Mouse (Mus musculus): ENCODE measurements around the gene AC124108.1. TPM values are rescaled to one million over a fixed set of nuclear protein-coding genes. Genes with fewer than 3 reads are reported as not detected.

Gene AC124108.1
- polyA plus RNA-seq, 1 experiment from 2014 or later: 0.43 TPM

- H3K27me3 ChIP-seq: peaks cover 78% of the 10 kb centered on the region
- peaks cover 42% of the 10 kb centered on the region for H3K4me1 ChIP-seq
- no peak overlapping the region for H3K27ac ChIP-seq
- H3K4me2 ChIP-seq (replicated peaks): no peak overlapping the region
- no peaks in the 10 kb centered on the region for H3K9me3 ChIP-seq
- no peak for ATAC-seq (ENCODE audit: insufficient number of reproducible peaks, insufficient read depth, low FRiP score, low TSS enrichment)
- no peaks in the 10 kb centered on the region for H3K36me3 ChIP-seq
- 34% methylated on average over 9 of the region's 9 CpGs for WGBS
- no peak overlapping the region for H3K4me3 ChIP-seq
- no peak overlapping the region for H3K9ac ChIP-seq
These were observed 3.8 kb downstream of the AC124108.1 start for GRCm38 (mm10) chr1:132195100-132195499.

GRCm38 (mm10) chr1:132195681-132196080 lies 4.4 kb downstream of the AC124108.1 start:
- 33% methylated on average over 5 of the region's 5 CpGs for WGBS
- Histone ChIP-seq H3K27me3 (peaks cover 75% of the 10 kb centered on the region), H3K27ac (no peak overlapping the region), H3K36me3 (no peaks in the 10 kb centered on the region), H3K9me3 (no peaks in the 10 kb centered on the region), H3K4me2 (replicated peaks) (no peak overlapping the region), H3K4me1 (peaks cover 46% of the 10 kb centered on the region), H3K9ac (no peak overlapping the region), H3K4me3 (no peak overlapping the region)
- ATAC-seq (ENCODE audit: insufficient number of reproducible peaks, insufficient read depth, low FRiP score, low TSS enrichment): no peak

- no peak overlapping the region for H3K4me2 ChIP-seq (replicated peaks)
- no peak overlapping the region for H3K4me3 ChIP-seq
- H3K9ac ChIP-seq: no peak overlapping the region
- H3K4me1 ChIP-seq: peaks cover 45% of the 10 kb centered on the region
- no peaks in the 10 kb centered on the region for H3K36me3 ChIP-seq
- no peak overlapping the region for H3K27ac ChIP-seq
- H3K9me3 ChIP-seq: no peaks in the 10 kb centered on the region
- ATAC-seq (ENCODE audit: insufficient number of reproducible peaks, insufficient read depth, low FRiP score, low TSS enrichment): no peak
- H3K27me3 ChIP-seq: peaks cover 72% of the 10 kb centered on the region
- 23% methylated on average over 7 of the region's 7 CpGs for WGBS
These were observed 5.1 kb downstream of the AC124108.1 start for GRCm38 (mm10) chr1:132196337-132196736.

- no peak for ATAC-seq (ENCODE audit: insufficient number of reproducible peaks, insufficient read depth, low FRiP score, low TSS enrichment)
- H3K9me3 ChIP-seq: no peaks in the 10 kb centered on the region
- H3K36me3 ChIP-seq: no peaks in the 10 kb centered on the region
- peaks cover 63% of the 10 kb centered on the region for H3K27me3 ChIP-seq
- WGBS: 5% methylated on average over 9 of the region's 9 CpGs
- no peak overlapping the region for H3K9ac ChIP-seq
- H3K4me1 ChIP-seq: peaks cover 32% of the 10 kb centered on the region
- H3K4me3 ChIP-seq: no peak overlapping the region
- no peak overlapping the region for H3K27ac ChIP-seq
- H3K4me2 ChIP-seq (replicated peaks): no peak overlapping the region
These were observed 6.4 kb downstream of the AC124108.1 start for GRCm38 (mm10) chr1:132197666-132198065.

GRCm38 (mm10) chr1:132198401-132199071 lies 7.3 kb downstream of the AC124108.1 start:
- Histone ChIP-seq H3K27me3 (peaks cover 58% of the 10 kb centered on the region), H3K4me3 (no peak overlapping the region), H3K9ac (no peak overlapping the region), H3K4me1 (peaks cover 32% of the 10 kb centered on the region), H3K9me3 (no peaks in the 10 kb centered on the region), H3K27ac (no peak overlapping the region), H3K36me3 (no peaks in the 10 kb centered on the region), H3K4me2 (replicated peaks) (no peak overlapping the region)
- 83% methylated on average over 16 of the region's 16 CpGs for WGBS
- ATAC-seq (ENCODE audit: insufficient number of reproducible peaks, insufficient read depth, low FRiP score, low TSS enrichment): no peak

GRCm38 (mm10) chr1:132199244-132199643 lies 8.0 kb downstream of the AC124108.1 start:
- no peak overlapping the region for H3K27ac ChIP-seq
- no peak for ATAC-seq (ENCODE audit: insufficient number of reproducible peaks, insufficient read depth, low FRiP score, low TSS enrichment)
- H3K27me3 ChIP-seq: peaks cover 52% of the 10 kb centered on the region
- H3K4me2 ChIP-seq (replicated peaks): no peak overlapping the region
- H3K36me3 ChIP-seq: no peaks in the 10 kb centered on the region
- H3K4me1 ChIP-seq: peaks cover 32% of the 10 kb centered on the region
- H3K4me3 ChIP-seq: no peak overlapping the region
- WGBS: 70% methylated on average over 6 of the region's 6 CpGs
- H3K9me3 ChIP-seq: no peaks in the 10 kb centered on the region
- no peak overlapping the region for H3K9ac ChIP-seq

DNA sequence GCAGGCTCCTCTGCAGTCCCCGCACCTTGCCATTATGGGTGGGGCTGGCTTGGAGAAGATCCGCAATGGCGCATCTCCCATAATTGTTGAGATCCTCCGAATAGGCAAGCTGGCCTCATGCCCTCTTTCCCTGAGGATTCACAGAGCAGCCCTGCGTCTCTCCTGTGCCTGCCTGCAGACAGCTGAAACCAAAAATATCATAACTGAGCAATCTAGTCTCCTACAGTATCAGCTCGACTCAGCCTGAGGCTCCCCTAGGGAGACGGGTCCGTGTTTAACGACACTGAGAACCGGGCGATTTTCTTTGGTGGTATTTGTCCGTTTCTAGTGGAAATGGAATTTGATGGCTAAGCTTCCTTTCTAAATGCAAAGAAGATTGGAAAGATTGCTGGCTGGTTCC lies 8.7 kb downstream of the AC124108.1 start:
- Histone ChIP-seq H3K4me1 (peaks cover 32% of the 10 kb centered on the region), H3K27ac (no peak overlapping the region), H3K27me3 (peaks cover 48% of the 10 kb centered on the region), H3K4me3 (no peak overlapping the region), H3K9ac (no peak overlapping the region), H3K9me3 (no peaks in the 10 kb centered on the region), H3K4me2 (replicated peaks) (peak overlapping the region; percentile 35), H3K36me3 (no peaks in the 10 kb centered on the region)
- WGBS: 13% methylated on average over 12 of the region's 12 CpGs
- ATAC-seq (ENCODE audit: insufficient number of reproducible peaks, insufficient read depth, low FRiP score, low TSS enrichment): no peak

- Histone ChIP-seq H3K9me3 (no peaks in the 10 kb centered on the region), H3K27me3 (peaks cover 39% of the 10 kb centered on the region), H3K36me3 (no peaks in the 10 kb centered on the region), H3K27ac (peak overlapping the region; percentile 50), H3K9ac (no peak overlapping the region), H3K4me3 (0 out of 2 replicates have a peak overlapping the region, but pooled peaks have one; percentile 3), H3K4me1 (peaks cover 32% of the 10 kb centered on the region), H3K4me2 (replicated peaks) (peak overlapping the region; percentile 35)
- peak; percentile 67 for ATAC-seq (ENCODE audit: insufficient number of reproducible peaks, insufficient read depth, low FRiP score, low TSS enrichment)
- WGBS: 11% methylated on average over 11 of the region's 11 CpGs
These were observed 9.6 kb downstream of the AC124108.1 start for GRCm38 (mm10) chr1:132200562-132201510.

DNA sequence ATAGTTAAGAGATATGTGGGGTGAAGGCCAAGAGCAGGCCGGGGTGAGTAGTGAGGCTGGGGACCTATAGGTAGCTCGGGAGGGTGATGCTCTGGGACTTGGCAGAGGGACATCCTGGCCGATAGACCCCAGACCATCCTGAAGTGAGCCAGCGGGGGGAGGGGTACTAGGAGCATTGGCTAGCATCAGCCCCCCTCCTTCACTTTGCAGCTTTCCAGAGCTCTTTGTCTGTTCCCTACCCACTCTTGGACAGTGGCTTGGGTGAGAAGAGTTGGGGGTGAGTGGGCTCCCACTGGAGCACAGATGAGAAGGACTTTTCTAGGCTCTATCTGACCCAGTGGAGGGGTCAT lies 10.2 kb downstream of the AC124108.1 start:
- Histone ChIP-seq H3K36me3 (no peaks in the 10 kb centered on the region), H3K4me1 (peaks cover 34% of the 10 kb centered on the region), H3K4me3 (no peak overlapping the region), H3K4me2 (replicated peaks) (peak overlapping the region; percentile 35), H3K27ac (peak overlapping the region; percentile 50), H3K9ac (no peak overlapping the region), H3K27me3 (peaks cover 36% of the 10 kb centered on the region), H3K9me3 (no peaks in the 10 kb centered on the region)
- no peak for ATAC-seq (ENCODE audit: insufficient number of reproducible peaks, insufficient read depth, low FRiP score, low TSS enrichment)
- 25% methylated on average over 4 of the region's 4 CpGs for WGBS

DNA sequence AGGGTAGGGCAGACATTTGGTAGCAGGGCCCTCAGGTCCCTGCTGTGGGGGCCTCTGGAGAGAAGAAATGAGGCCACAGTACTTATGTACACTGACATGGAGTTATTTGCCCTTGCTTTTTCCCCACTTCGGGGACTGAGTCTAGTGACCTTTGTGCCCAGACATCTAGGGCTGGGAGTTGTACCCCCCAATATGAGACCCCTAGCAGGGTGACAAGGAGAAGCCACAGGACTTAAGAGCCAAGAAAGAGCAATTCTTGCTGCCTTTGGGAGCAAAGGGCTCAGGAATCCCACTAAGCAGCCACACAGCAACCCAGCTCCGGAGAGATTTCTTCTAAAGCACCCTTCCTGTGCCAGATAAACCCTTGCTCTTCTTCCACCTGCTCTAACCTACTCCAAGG lies 10.7 kb downstream of the AC124108.1 start:
- Histone ChIP-seq H3K4me3 (no peak overlapping the region), H3K9me3 (no peaks in the 10 kb centered on the region), H3K27ac (0 out of 2 replicates have a peak overlapping the region, but pooled peaks have one; percentile 50), H3K4me2 (replicated peaks) (no peak overlapping the region), H3K36me3 (no peaks in the 10 kb centered on the region), H3K9ac (no peak overlapping the region), H3K27me3 (peaks cover 36% of the 10 kb centered on the region), H3K4me1 (peaks cover 33% of the 10 kb centered on the region)
- 51% methylated on average over 2 of the region's 2 CpGs for WGBS
- ATAC-seq (ENCODE audit: insufficient number of reproducible peaks, insufficient read depth, low FRiP score, low TSS enrichment): no peak

DNA sequence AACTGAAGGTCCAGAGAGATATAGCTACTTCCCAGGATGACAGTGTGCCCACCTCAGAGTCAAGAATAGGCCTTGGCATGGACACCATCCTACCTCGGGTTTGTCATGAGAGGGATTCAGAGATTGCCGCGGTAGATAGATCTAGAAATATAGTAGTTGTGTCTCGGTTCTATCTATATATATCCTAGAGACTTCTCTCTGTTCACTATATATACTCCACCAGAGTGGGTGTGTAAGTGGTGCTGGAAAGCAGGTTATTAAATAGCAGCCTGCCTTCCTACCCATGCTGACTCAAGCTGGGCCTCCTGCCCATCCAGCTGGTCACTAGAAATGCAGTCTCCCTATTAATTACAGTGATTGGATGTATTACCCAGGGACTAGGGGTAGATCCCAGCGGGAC lies 11.5 kb downstream of the AC124108.1 start:
- Histone ChIP-seq H3K9ac (no peak overlapping the region), H3K27me3 (peaks cover 30% of the 10 kb centered on the region), H3K4me3 (no peak overlapping the region), H3K27ac (no peak overlapping the region), H3K4me2 (replicated peaks) (no peak overlapping the region), H3K9me3 (no peaks in the 10 kb centered on the region), H3K36me3 (no peaks in the 10 kb centered on the region), H3K4me1 (peaks cover 37% of the 10 kb centered on the region)
- 92% methylated on average over 5 of the region's 5 CpGs for WGBS
- ATAC-seq (ENCODE audit: insufficient number of reproducible peaks, insufficient read depth, low FRiP score, low TSS enrichment): no peak

DNA sequence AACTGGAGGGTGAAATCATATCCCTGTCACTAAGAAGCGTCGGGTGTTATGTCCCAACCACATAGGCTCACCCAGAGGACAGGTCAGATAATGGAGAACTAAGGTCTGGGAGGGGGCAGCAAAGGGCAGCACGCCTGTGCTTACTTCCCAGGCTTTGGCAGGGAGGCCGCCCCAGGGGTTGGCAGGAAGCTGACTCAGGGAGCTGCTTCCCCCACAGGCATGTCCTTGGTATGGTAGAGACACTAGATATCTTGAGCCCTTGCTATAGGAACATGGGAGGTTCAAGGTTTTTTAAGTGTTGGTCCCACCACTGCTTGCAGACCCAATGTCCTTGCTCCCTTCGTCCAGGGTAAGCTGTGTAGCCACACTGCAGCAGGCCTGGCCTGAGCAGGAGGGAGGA lies 14.7 kb downstream of the AC124108.1 start:
- ATAC-seq (ENCODE audit: insufficient number of reproducible peaks, insufficient read depth, low FRiP score, low TSS enrichment): no peak
- no peak overlapping the region for H3K4me3 ChIP-seq

More for the DNA sequence above, 14.7 kb downstream of the AC124108.1 start:
- Histone ChIP-seq H3K36me3 (no peaks in the 10 kb centered on the region), H3K4me1 (peaks cover 48% of the 10 kb centered on the region), H3K9ac (no peak overlapping the region), H3K9me3 (no peaks in the 10 kb centered on the region), H3K4me2 (replicated peaks) (no peak overlapping the region), H3K27me3 (peaks cover 8% of the 10 kb centered on the region; the same call in 1 of the 2 replicates), H3K27ac (peak overlapping the region; percentile 32; the same call in 1 of the 2 replicates)
- WGBS: 36% methylated on average over 5 of the region's 5 CpGs

All from embryonic facial prominence, embryonic 12.5 days (tissue).